Mouse (Mus musculus): Measurements from ENCODE around the gene Ptov1.

The Ptov1 gene

GRCm38 (mm10) chr7:44813985-44814384, 55.6 kb downstream of the Ptov1 start:
- DNase-seq: no peak
